Mouse (Mus musculus): ENCODE results near the gene Slit1. TPM values are rescaled to one million over a fixed set of nuclear protein-coding genes. Genes with fewer than 3 reads are reported as not detected.

The Slit1 gene
- polyA plus RNA-seq, 1 experiment from 2014 or later, result 13.4 TPM

DNA sequence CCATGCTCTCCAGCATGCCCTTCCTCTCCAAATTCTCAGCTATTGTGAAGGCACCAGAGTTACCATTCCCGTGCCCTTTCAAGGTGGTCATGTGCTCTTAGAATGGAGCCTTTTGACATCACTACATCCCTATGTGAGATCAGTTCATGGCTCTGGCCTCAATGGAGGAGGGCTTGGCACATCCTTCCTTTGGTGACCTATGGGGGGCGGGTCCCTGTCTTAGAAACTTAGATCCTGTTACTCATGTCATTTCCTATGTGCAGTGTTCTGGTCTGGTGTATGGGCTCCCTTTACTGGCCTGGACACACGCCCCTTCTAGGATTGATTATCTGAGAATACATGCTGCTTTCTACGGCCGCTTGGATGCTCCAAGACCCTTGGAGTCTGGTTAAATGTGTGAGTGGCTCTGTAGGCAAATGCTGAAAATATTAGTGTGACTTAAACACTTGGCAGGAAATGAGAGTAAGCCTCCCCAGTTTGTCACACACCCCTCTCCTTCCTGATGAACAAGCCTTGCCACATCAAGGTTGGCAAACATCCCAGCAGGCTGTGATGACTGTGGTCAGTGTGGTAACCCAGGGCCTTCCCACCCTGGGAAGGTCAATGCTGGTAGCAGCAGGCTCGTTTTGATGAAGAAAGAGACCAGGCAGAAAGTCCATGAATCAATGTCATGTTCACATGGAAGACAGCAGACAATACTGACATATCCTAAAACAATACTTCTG is 146.1 kb downstream of the Slit1 start:
- H3K27me3 ChIP-seq (ENCODE audit: low read depth, poor library complexity, severe bottlenecking), result no peaks in the 10 kb centered on the region
- DNase-seq (ENCODE audit: low spot score), result no peak
- peaks cover 15% of the 10 kb centered on the region for H3K4me1 ChIP-seq
- no peak overlapping the region for H3K4me3 ChIP-seq
- 86% methylated on average over 6 of the region's 6 CpGs for WGBS
- peaks cover 11% of the 10 kb centered on the region; the same call in 1 of the 2 replicates for H3K36me3 ChIP-seq
- no peaks in the 10 kb centered on the region for H3K9me3 ChIP-seq (replicated peaks)
- H3K27ac ChIP-seq (replicated peaks), result no peak overlapping the region

DNA sequence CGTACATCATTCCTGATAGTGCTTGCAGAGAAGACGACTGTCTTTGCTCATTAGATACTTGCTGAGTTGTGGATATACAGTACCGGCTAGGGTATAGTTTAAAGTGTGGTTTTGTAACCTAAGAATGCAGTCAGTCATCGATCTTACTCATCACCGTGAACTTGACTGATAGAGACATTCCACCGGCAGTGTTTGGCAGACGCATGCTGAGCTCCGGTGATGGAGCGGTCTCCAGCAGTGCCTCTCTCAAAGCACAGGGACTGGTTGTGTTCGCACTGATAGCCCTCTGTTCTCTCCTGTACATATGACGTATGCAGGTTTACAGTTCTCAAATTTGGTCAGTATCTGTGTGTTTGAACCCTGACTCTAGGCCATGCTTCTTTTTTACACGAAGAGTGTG is 151.7 kb downstream of the Slit1 start:
- DNase-seq (ENCODE audit: low spot score), result no peak
- H3K27ac ChIP-seq (replicated peaks), result no peak overlapping the region
- no peak overlapping the region for H3K4me3 ChIP-seq
- no peaks in the 10 kb centered on the region for H3K9me3 ChIP-seq (replicated peaks)
- H3K27me3 ChIP-seq (ENCODE audit: low read depth, poor library complexity, severe bottlenecking), result no peaks in the 10 kb centered on the region
- 85% methylated on average over 12 of the region's 12 CpGs for WGBS
- H3K36me3 ChIP-seq, result no peaks in the 10 kb centered on the region
- peaks cover 15% of the 10 kb centered on the region for H3K4me1 ChIP-seq

GRCm38 (mm10) chr19:41589681-41590080 is 153.8 kb downstream of the Slit1 start:
- 85% methylated on average over 8 of the region's 8 CpGs for WGBS
- no peaks in the 10 kb centered on the region for H3K27me3 ChIP-seq (ENCODE audit: low read depth, poor library complexity, severe bottlenecking)

DNA sequence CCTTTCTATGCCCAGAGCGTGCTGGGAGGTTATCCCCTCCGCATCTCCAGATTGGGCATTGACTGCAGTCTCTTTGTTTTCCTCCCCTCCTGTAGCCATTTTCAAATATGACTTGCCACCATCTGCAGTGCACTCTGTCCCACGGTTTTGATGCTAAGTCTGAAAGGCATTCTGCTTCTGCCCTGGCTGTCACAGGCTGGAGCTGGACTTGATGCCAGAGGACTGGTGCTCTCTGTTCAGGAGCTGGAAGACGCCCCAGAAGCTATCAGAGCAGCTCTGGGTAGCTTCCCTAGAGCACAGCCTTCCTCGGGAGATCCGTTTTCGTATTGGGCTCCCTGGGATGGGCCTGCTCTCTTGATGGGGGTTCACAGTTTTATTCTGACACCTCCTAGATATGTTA is 154.4 kb downstream of the Slit1 start:
- no peaks in the 10 kb centered on the region for H3K9me3 ChIP-seq (replicated peaks)
- peaks cover 24% of the 10 kb centered on the region for H3K36me3 ChIP-seq
- no peak overlapping the region for H3K4me3 ChIP-seq
- DNase-seq (ENCODE audit: low spot score), result no peak
- H3K27me3 ChIP-seq (ENCODE audit: low read depth, poor library complexity, severe bottlenecking), result no peaks in the 10 kb centered on the region
- 84% methylated on average over 7 of the region's 7 CpGs for WGBS
- no peak overlapping the region for H3K27ac ChIP-seq (replicated peaks)
- H3K4me1 ChIP-seq, result peaks cover 10% of the 10 kb centered on the region; the same call in 1 of the 2 replicates

More at GRCm38 (mm10) chr19:41589681-41590080, 153.8 kb downstream of the Slit1 start:
- H3K4me1 ChIP-seq, result peaks cover 10% of the 10 kb centered on the region; the same call in 1 of the 2 replicates
- no peak overlapping the region for H3K4me3 ChIP-seq
- no peaks in the 10 kb centered on the region for H3K9me3 ChIP-seq (replicated peaks)
- H3K27ac ChIP-seq (replicated peaks), result no peak overlapping the region
- H3K36me3 ChIP-seq, result peaks cover 18% of the 10 kb centered on the region
- DNase-seq (ENCODE audit: low spot score), result no peak

DNA sequence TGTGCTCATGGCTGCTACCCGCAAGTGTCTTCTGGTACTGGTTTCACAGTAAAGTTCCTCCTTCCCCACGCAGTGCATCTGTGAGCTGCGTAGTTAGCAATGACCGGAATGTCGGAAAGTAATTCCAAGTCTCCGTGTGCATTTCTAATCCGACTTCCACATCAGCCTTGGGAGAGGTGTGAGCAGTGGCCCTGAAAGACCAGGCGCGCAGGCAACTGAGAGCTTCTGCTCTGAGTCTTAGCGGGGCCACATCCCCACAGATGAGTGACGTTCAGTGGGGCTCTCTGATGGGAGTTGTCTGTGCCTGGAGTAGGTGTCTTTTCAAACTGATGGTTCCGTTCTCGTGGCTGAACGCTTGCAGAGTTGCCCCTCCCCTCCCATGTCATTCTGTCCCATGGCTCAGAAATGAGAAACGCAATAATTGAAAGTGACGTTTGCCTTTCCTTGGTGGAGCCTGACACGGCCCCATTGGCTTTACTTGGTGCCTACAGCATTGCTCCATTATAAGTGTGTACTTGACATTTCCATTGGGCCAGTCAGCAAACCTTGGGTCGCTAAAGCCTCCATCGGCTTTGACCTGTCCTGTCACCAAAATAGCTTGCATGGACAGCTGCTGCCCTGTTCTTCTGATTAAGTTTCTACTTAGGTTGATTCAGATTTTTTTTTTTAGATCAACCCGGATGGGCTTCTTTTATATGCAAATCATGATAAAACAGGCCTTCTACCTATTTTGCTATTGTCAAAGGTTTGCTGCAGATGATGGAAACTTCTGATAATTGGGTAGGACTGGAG is 155.8 kb downstream of the Slit1 start:
- DNase-seq (ENCODE audit: low spot score), result no peak
- no peak overlapping the region for H3K4me3 ChIP-seq
- H3K27me3 ChIP-seq (ENCODE audit: low read depth, poor library complexity, severe bottlenecking), result no peaks in the 10 kb centered on the region
- H3K36me3 ChIP-seq, result peaks cover 38% of the 10 kb centered on the region
- H3K27ac ChIP-seq (replicated peaks), result no peak overlapping the region
- H3K4me1 ChIP-seq, result peaks cover 10% of the 10 kb centered on the region; the same call in 1 of the 2 replicates
- no peaks in the 10 kb centered on the region for H3K9me3 ChIP-seq (replicated peaks)
- WGBS, result 87% methylated on average over 20 of the region's 20 CpGs

GRCm38 (mm10) chr19:41586752-41587151 is 156.7 kb downstream of the Slit1 start:
- Histone ChIP-seq H3K27ac (replicated peaks) (no peak overlapping the region), H3K4me3 (no peak overlapping the region), H3K36me3 (peaks cover 47% of the 10 kb centered on the region), H3K9me3 (replicated peaks) (no peaks in the 10 kb centered on the region), H3K4me1 (peaks cover 10% of the 10 kb centered on the region; the same call in 1 of the 2 replicates), H3K27me3 (ENCODE audit: low read depth, poor library complexity, severe bottlenecking) (no peaks in the 10 kb centered on the region)
- 97% methylated on average over 10 of the region's 10 CpGs for WGBS
- no peak for DNase-seq (ENCODE audit: low spot score)

DNA sequence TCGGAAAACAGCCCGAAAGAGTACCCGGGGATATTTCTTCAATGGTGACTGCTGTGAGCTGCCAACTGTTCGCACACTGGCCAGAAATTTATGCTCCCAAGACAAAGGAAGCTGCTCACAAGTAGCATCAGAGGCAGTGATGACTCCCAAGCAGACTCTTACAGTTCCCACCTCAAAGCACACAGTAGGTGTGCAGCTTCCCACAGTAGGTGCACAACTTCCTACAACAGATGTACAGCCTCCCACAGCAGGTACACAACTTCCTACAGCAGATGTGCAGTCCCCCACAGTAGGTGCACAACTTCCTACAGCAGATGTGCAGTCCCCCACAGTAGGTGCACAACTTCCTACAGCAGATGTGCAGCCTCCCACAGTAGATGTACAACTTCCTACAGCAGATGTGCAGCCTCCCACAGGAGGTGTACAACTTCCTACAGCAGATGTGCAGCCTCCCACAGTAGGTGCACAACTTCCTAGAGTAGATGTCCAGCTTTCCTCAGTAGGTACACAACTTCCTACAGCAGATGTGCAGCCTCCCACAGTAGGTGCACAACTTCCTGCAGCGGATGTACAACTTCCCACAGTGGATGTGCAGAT is 160.4 kb downstream of the Slit1 start:
- H3K4me1 ChIP-seq, result peaks cover 5% of the 10 kb centered on the region; the same call in 1 of the 2 replicates
- no peak for DNase-seq (ENCODE audit: low spot score)
- H3K36me3 ChIP-seq, result peaks cover 52% of the 10 kb centered on the region
- 97% methylated on average over 5 of the region's 5 CpGs for WGBS
- H3K27me3 ChIP-seq (ENCODE audit: low read depth, poor library complexity, severe bottlenecking), result no peaks in the 10 kb centered on the region
- H3K4me3 ChIP-seq, result no peak overlapping the region
- no peaks in the 10 kb centered on the region for H3K9me3 ChIP-seq (replicated peaks)
- H3K27ac ChIP-seq (replicated peaks), result no peak overlapping the region

GRCm38 (mm10) chr19:41581706-41582420 is 161.6 kb downstream of the Slit1 start, which contains the start of gene Gm340:
Gm340 (plus strand) TSS chr19:41582370.
- Histone ChIP-seq H3K36me3 (peaks cover 52% of the 10 kb centered on the region), H3K27ac (replicated peaks) (no peak within 1 kb of the TSS), H3K27me3 (ENCODE audit: low read depth, poor library complexity, severe bottlenecking) (no peaks in the 10 kb centered on the region), H3K9me3 (replicated peaks) (no peaks in the 10 kb centered on the region), H3K4me1 (no peaks in the 10 kb centered on the region), H3K4me3 (no peak within 1 kb of the TSS)
- DNase-seq (ENCODE audit: low spot score), result no peak
- WGBS, result 96% methylated on average over 23 of the region's 23 CpGs

GRCm38 (mm10) chr19:41579311-41579920 is 164.0 kb downstream of the Slit1 start:
- 94% methylated on average over 4 of the region's 4 CpGs for WGBS
- Histone ChIP-seq H3K9me3 (replicated peaks) (no peaks in the 10 kb centered on the region), H3K36me3 (peaks cover 32% of the 10 kb centered on the region), H3K27ac (replicated peaks) (no peak overlapping the region), H3K27me3 (ENCODE audit: low read depth, poor library complexity, severe bottlenecking) (no peaks in the 10 kb centered on the region), H3K4me1 (no peaks in the 10 kb centered on the region), H3K4me3 (no peak overlapping the region)
- DNase-seq (ENCODE audit: low spot score), result no peak

GRCm38 (mm10) chr19:41577576-41577975 is 165.9 kb downstream of the Slit1 start:
- H3K9me3 ChIP-seq (replicated peaks), result no peaks in the 10 kb centered on the region
- DNase-seq (ENCODE audit: low spot score), result no peak
- no peak overlapping the region for H3K27ac ChIP-seq (replicated peaks)
- no peak overlapping the region for H3K4me3 ChIP-seq
- no peaks in the 10 kb centered on the region for H3K27me3 ChIP-seq (ENCODE audit: low read depth, poor library complexity, severe bottlenecking)
- H3K4me1 ChIP-seq, result peaks cover 6% of the 10 kb centered on the region; the same call in 1 of the 2 replicates
- peaks cover 13% of the 10 kb centered on the region for H3K36me3 ChIP-seq

GRCm38 (mm10) chr19:41573700-41574099 is 169.8 kb downstream of the Slit1 start:
- H3K4me3 ChIP-seq, result no peak overlapping the region
- H3K27me3 ChIP-seq (ENCODE audit: low read depth, poor library complexity, severe bottlenecking), result no peaks in the 10 kb centered on the region
- no peak for DNase-seq (ENCODE audit: low spot score)
- H3K27ac ChIP-seq (replicated peaks), result no peak overlapping the region
- peaks cover 14% of the 10 kb centered on the region for H3K4me1 ChIP-seq
- no peaks in the 10 kb centered on the region for H3K9me3 ChIP-seq (replicated peaks)
- H3K36me3 ChIP-seq, result no peaks in the 10 kb centered on the region
- 94% methylated on average over 2 of the region's 2 CpGs for WGBS

DNA sequence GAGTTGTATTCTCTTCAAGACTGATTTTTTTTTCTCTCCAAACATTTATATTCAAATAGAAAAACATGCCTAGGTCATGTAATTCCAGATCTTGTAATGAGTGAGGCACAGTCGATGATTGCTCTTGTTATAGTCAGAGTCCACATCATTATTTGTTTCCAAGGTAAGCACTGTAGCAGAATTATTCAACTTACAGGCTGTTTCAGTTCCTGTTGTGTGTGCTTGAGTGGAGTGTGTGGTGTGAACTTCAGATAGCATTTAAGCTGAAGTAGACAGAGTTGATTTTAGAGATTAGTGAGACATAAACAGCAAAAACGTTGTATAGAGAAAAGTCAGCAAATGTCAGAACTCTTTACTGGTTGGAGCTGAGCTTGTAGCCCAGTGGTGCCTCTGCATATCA is 174.7 kb downstream of the Slit1 start:
- no peak overlapping the region for H3K27ac ChIP-seq (replicated peaks)
- no peaks in the 10 kb centered on the region for H3K36me3 ChIP-seq
- no peak overlapping the region for H3K4me3 ChIP-seq
- 78% methylated on average over 2 of the region's 2 CpGs for WGBS
- DNase-seq (ENCODE audit: low spot score), result no peak
- H3K27me3 ChIP-seq (ENCODE audit: low read depth, poor library complexity, severe bottlenecking), result no peaks in the 10 kb centered on the region
- H3K4me1 ChIP-seq, result peaks cover 14% of the 10 kb centered on the region
- no peaks in the 10 kb centered on the region for H3K9me3 ChIP-seq (replicated peaks)

All from midbrain, embryonic 10.5 days (tissue).